Mouse (Mus musculus): ENCODE data around the gene Dscaml1. TPM values are rescaled to one million over a fixed set of nuclear protein-coding genes. Genes with fewer than 3 reads are reported as not detected.

Gene Dscaml1
- polyA plus RNA-seq, 1 experiment from 2014 or later: 0.55 TPM

DNA sequence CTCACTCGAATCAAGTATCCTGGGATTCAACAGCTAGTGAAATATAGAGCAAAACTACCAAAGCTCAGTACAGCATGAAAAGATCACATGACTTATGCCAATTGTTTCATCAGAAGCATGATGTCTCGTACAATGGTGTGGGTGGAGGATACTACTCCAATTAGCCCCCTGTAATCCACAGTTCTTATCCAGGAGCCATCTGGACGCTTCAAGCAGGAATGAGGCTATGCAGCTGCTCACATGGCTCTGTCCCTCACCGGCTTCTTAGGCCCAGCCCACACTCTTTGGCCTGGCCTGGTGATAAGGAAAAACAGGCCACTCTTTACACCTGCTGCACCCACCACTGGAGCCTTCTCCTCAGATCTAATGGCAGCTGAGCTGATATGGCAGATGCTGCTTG is 208.6 kb downstream of the Dscaml1 start:
- Histone ChIP-seq H3K36me3 (ENCODE audit: control insufficient read depth, insufficient read depth, low read length) (no peaks in the 10 kb centered on the region), H3K9me3 (ENCODE audit: control insufficient read depth, low read length) (peaks cover 3% of the 10 kb centered on the region; the same call in 1 of the 2 replicates), H3K4me2 (ENCODE audit: low read length) (no peak overlapping the region), H3K27ac (replicated peaks in 1 of 2; ENCODE audit: control insufficient read depth in 1 of 2, insufficient read depth in 1 of 2, low read depth in 2 of 2, low read length in 2 of 2) (no peak overlapping the region), H3K9ac (ENCODE audit: low read length) (no peak overlapping the region), H3K4me3 (ENCODE audit: control insufficient read depth in 1 of 2, insufficient read depth in 1 of 2, low read depth in 1 of 2, low read length in 2 of 2) (no peak overlapping the region), H3K4me1 (ENCODE audit: control insufficient read depth in 2 of 2, insufficient read depth in 2 of 2, low read length in 2 of 2) (peaks cover 3 to 8% of the 10 kb centered on the region in 2 experiments; a peak in 2 of 4 replicates), H3K27me3 (ENCODE audit: control insufficient read depth, insufficient read depth, low read length) (no peaks in the 10 kb centered on the region)
- ATAC-seq (ENCODE audit: insufficient number of reproducible peaks, insufficient read depth, low FRiP score, low read depth): no peak
- WGBS: 43% methylated on average over 4 of the region's 4 CpGs

DNA sequence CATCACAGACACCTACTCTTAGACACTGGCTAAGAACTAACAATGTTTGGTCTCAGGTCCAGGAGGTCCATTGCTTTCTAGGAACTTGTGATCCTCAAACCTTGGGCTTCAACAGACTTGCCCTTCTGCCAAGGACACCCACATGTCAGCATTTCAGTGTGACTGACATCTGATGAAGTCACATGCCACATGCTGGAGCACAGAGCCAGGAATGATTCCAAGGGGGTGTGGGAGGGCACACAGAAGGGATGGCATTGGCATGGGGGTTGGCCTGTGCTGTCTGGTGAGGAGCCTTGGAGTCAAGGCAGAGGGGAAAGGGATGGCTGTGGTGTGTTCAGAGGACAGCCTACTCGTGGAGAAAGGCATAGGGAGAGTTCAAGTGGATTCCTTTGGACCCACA is 210.9 kb downstream of the Dscaml1 start:
- Histone ChIP-seq H3K4me3 (ENCODE audit: control insufficient read depth in 1 of 2, insufficient read depth in 1 of 2, low read depth in 1 of 2, low read length in 2 of 2) (no peak overlapping the region), H3K27ac (replicated peaks in 1 of 2; ENCODE audit: control insufficient read depth in 1 of 2, insufficient read depth in 1 of 2, low read depth in 2 of 2, low read length in 2 of 2) (no peak overlapping the region), H3K36me3 (ENCODE audit: control insufficient read depth, insufficient read depth, low read length) (no peaks in the 10 kb centered on the region), H3K27me3 (ENCODE audit: control insufficient read depth, insufficient read depth, low read length) (peaks cover 3% of the 10 kb centered on the region; the same call in 1 of the 2 replicates), H3K4me2 (ENCODE audit: low read length) (no peak overlapping the region), H3K9me3 (ENCODE audit: control insufficient read depth, low read length) (peaks cover 3% of the 10 kb centered on the region; the same call in 1 of the 2 replicates), H3K9ac (ENCODE audit: low read length) (no peak overlapping the region), H3K4me1 (ENCODE audit: control insufficient read depth in 2 of 2, insufficient read depth in 2 of 2, low read length in 2 of 2) (peaks cover 3 to 5% of the 10 kb centered on the region in 2 experiments; a peak in 2 of 4 replicates)
- ATAC-seq (ENCODE audit: insufficient number of reproducible peaks, insufficient read depth, low FRiP score, low read depth): no peak
- 42% methylated on average over 1 of the region's 1 CpGs for WGBS

DNA sequence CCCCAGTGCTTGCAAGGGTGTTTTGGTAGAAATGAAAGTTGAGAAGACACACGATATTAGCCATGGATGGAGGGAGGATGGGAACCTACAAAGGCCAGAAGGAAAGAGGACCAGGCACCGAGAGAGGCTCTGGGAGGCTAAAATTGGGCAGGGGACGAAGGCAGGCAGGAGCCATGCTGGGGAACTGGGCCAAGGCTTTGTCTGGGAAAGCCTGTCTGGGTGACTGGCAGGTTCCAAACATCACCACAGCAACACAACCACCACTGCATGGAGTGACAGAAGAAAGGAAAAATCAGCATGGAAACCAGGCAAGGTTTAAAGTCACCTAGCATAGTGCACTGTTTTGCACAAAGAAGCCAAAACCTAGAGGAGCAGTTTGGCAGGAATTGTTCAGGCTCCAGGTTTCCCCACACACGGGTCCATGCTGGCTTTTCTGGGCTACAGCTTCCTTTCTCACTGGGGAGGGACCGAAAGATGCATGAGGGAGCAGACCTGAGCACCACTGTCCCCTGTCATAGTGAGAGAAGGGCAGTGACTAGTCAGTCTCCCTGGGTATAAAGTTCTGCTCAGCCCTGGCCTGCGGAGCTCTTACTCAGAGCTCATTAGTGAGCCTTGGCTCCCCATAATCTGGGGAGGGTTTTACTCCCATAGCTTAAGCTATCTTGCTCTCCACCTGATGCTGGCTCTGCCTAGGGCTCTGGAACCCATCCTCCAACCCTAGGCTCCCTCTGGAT is 211.9 kb downstream of the Dscaml1 start:
- no peak for ATAC-seq (ENCODE audit: insufficient number of reproducible peaks, insufficient read depth, low FRiP score, low read depth)
- no peaks in the 10 kb centered on the region for H3K36me3 ChIP-seq (ENCODE audit: control insufficient read depth, insufficient read depth, low read length)
- 76% methylated on average over 6 of the region's 6 CpGs for WGBS

DNA sequence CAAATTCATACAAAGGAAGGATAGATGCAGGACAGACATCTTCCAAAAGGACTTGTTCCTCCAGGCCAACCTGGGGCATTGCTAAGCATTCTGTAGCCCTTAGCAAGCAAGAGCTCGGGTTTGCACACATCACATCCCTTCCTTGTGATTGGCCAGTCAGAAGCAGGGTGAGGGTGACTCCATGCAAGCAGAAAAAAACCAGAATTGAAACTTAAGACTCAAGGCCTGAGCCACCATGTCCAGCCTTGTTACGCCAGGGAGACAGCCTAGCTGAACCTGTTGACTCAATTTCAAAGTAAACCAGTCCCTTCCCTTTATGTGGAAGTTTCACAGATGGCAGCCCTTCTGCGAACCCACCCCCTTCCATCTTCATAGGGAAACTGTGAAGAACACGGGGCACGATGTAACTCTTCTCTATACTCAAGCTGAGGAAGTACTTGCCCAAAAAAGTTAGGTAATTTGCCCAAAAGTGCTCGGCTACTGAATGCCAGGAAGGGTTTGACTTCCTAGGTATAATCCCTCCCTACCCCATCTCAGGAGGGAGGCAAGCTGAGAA is 218.5 kb downstream of the Dscaml1 start:
- no peak overlapping the region for H3K4me2 ChIP-seq (ENCODE audit: low read length)
- ATAC-seq (ENCODE audit: insufficient number of reproducible peaks, insufficient read depth, low FRiP score, low read depth): no peak
- H3K4me1 ChIP-seq (ENCODE audit: control insufficient read depth in 2 of 2, insufficient read depth in 2 of 2, low read length in 2 of 2): no peaks in the 10 kb centered on the region; a peak in 1 of 4 replicates
- H3K9me3 ChIP-seq (ENCODE audit: control insufficient read depth, low read length): peaks cover 3% of the 10 kb centered on the region; the same call in 1 of the 2 replicates
- peaks cover 6% of the 10 kb centered on the region; the same call in 1 of the 2 replicates for H3K27me3 ChIP-seq (ENCODE audit: control insufficient read depth, insufficient read depth, low read length)
- H3K27ac ChIP-seq (replicated peaks in 1 of 2; ENCODE audit: control insufficient read depth in 1 of 2, insufficient read depth in 1 of 2, low read depth in 2 of 2, low read length in 2 of 2): no peak overlapping the region
- 67% methylated on average over 6 of the region's 6 CpGs for WGBS
- no peak overlapping the region for H3K4me3 ChIP-seq (ENCODE audit: control insufficient read depth in 1 of 2, insufficient read depth in 1 of 2, low read depth in 1 of 2, low read length in 2 of 2)
- H3K9ac ChIP-seq (ENCODE audit: low read length): no peak overlapping the region
- H3K36me3 ChIP-seq (ENCODE audit: control insufficient read depth, insufficient read depth, low read length): no peaks in the 10 kb centered on the region

More for the DNA sequence above, 211.9 kb downstream of the Dscaml1 start:
- Histone ChIP-seq H3K4me3 (ENCODE audit: control insufficient read depth in 1 of 2, insufficient read depth in 1 of 2, low read depth in 1 of 2, low read length in 2 of 2) (no peak overlapping the region), H3K27me3 (ENCODE audit: control insufficient read depth, insufficient read depth, low read length) (peaks cover 3% of the 10 kb centered on the region; the same call in 1 of the 2 replicates), H3K27ac (replicated peaks in 1 of 2; ENCODE audit: control insufficient read depth in 1 of 2, insufficient read depth in 1 of 2, low read depth in 2 of 2, low read length in 2 of 2) (no peak overlapping the region), H3K9me3 (ENCODE audit: control insufficient read depth, low read length) (peaks cover 3% of the 10 kb centered on the region; the same call in 1 of the 2 replicates), H3K4me1 (ENCODE audit: control insufficient read depth in 2 of 2, insufficient read depth in 2 of 2, low read length in 2 of 2) (no peaks in the 10 kb centered on the region), H3K4me2 (ENCODE audit: low read length) (no peak overlapping the region), H3K9ac (ENCODE audit: low read length) (no peak overlapping the region)

DNA sequence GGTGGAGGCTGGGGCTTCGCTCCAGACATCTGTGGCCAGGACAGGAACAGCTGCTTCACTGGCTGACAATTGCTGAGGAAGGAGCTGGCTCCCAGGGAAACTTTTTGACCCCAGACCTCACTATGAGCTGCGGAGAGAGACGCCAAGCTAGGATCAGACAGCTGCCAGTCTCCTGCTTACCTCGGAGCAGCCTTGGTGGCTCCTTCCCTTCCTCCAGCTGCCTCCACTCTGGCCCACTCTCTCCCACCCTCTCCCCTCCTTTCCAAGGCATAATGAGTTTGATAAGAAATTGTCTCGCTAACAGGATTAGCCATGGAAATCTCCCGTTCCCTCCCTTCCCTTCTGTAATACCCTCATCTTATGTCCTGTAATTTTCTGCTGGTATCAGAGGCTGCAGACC is 219.1 kb downstream of the Dscaml1 start:
- no peak overlapping the region for H3K9ac ChIP-seq (ENCODE audit: low read length)
- H3K27ac ChIP-seq (replicated peaks in 1 of 2; ENCODE audit: control insufficient read depth in 1 of 2, insufficient read depth in 1 of 2, low read depth in 2 of 2, low read length in 2 of 2): no peak overlapping the region
- no peaks in the 10 kb centered on the region for H3K36me3 ChIP-seq (ENCODE audit: control insufficient read depth, insufficient read depth, low read length)
- H3K4me2 ChIP-seq (ENCODE audit: low read length): no peak overlapping the region
- peaks cover 3% of the 10 kb centered on the region; the same call in 1 of the 2 replicates for H3K9me3 ChIP-seq (ENCODE audit: control insufficient read depth, low read length)
- no peak for ATAC-seq (ENCODE audit: insufficient number of reproducible peaks, insufficient read depth, low FRiP score, low read depth)
- WGBS: 16% methylated on average over 6 of the region's 6 CpGs
- H3K27me3 ChIP-seq (ENCODE audit: control insufficient read depth, insufficient read depth, low read length): peaks cover 6% of the 10 kb centered on the region; the same call in 1 of the 2 replicates
- H3K4me3 ChIP-seq (ENCODE audit: control insufficient read depth in 1 of 2, insufficient read depth in 1 of 2, low read depth in 1 of 2, low read length in 2 of 2): no peak overlapping the region
- no peaks in the 10 kb centered on the region; a peak in 1 of 4 replicates for H3K4me1 ChIP-seq (ENCODE audit: control insufficient read depth in 2 of 2, insufficient read depth in 2 of 2, low read length in 2 of 2)

DNA sequence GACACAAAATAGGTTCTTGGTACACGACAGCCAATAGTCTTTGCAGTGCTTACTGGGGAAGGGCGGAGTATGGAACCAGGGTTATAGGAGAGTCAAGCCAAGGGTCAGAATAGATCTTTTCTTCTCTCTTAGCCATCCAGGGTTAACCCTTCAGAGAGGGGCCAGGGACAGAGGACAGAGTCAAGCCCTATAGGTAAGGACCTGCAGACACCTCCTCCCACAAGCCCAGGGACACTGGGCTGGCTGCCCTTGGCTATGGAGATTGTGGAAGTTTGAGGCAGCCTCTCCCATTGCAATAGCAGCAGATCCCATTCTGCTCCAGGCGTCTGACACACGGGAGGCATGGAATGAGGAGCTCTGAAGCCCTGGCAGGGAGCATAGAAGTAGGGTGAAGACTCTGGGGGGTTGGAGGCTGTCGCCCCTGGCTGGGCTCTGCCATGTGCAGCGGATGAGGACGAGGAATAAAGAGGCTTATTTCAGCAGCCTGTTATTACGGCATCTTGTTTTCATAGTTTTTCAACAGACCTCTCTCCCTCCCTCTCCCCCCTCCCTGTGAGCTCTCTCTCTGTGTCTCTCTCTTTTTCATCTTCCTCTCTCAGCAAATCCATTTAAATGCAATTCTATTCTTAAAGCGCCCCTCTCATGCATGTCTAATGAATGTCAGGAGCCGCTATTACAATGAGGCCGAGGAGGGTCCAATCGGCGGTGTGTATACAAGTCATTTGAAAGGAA is 224.8 kb downstream of the Dscaml1 start:
- Histone ChIP-seq H3K36me3 (ENCODE audit: control insufficient read depth, insufficient read depth, low read length) (no peaks in the 10 kb centered on the region), H3K9me3 (ENCODE audit: control insufficient read depth, low read length) (peaks cover 7% of the 10 kb centered on the region; the same call in 1 of the 2 replicates), H3K27me3 (ENCODE audit: control insufficient read depth, insufficient read depth, low read length) (peaks cover 4% of the 10 kb centered on the region), H3K4me3 (ENCODE audit: control insufficient read depth in 1 of 2, insufficient read depth in 1 of 2, low read depth in 1 of 2, low read length in 2 of 2) (no peak overlapping the region), H3K9ac (ENCODE audit: low read length) (no peak overlapping the region), H3K27ac (replicated peaks in 1 of 2; ENCODE audit: control insufficient read depth in 1 of 2, insufficient read depth in 1 of 2, low read depth in 2 of 2, low read length in 2 of 2) (no peak overlapping the region), H3K4me2 (ENCODE audit: low read length) (no peak overlapping the region), H3K4me1 (ENCODE audit: control insufficient read depth in 2 of 2, insufficient read depth in 2 of 2, low read length in 2 of 2) (no peaks in the 10 kb centered on the region; a peak in 1 of 4 replicates)
- WGBS: 74% methylated on average over 13 of the region's 13 CpGs
- no peak for ATAC-seq (ENCODE audit: insufficient number of reproducible peaks, insufficient read depth, low FRiP score, low read depth)

DNA sequence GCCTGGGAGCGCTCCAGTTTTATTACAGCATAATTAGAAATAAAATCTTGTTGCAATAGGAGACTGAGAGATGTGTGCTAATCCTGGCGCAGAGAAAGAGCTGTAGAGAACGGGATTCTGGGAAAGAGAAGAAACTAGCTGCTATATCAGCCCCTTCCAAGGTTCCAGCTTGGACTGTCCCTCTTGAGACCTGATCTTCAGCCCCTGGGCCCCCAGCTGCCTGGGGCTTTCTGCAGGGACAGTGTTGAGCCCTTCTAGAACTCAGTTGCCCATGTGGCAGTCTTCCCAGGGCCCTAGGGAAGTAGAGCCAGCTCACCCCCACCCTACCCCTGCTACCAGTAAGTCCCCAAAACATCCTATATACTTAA is 225.4 kb downstream of the Dscaml1 start:
- Histone ChIP-seq H3K9me3 (ENCODE audit: control insufficient read depth, low read length) (peaks cover 4% of the 10 kb centered on the region; the same call in 1 of the 2 replicates), H3K9ac (ENCODE audit: low read length) (no peak overlapping the region), H3K4me3 (ENCODE audit: control insufficient read depth in 1 of 2, insufficient read depth in 1 of 2, low read depth in 1 of 2, low read length in 2 of 2) (no peak overlapping the region), H3K4me2 (ENCODE audit: low read length) (no peak overlapping the region), H3K36me3 (ENCODE audit: control insufficient read depth, insufficient read depth, low read length) (no peaks in the 10 kb centered on the region), H3K4me1 (ENCODE audit: control insufficient read depth in 2 of 2, insufficient read depth in 2 of 2, low read length in 2 of 2) (no peaks in the 10 kb centered on the region; a peak in 1 of 4 replicates), H3K27me3 (ENCODE audit: control insufficient read depth, insufficient read depth, low read length) (peaks cover 4% of the 10 kb centered on the region), H3K27ac (replicated peaks in 1 of 2; ENCODE audit: control insufficient read depth in 1 of 2, insufficient read depth in 1 of 2, low read depth in 2 of 2, low read length in 2 of 2) (no peak overlapping the region)
- ATAC-seq (ENCODE audit: insufficient number of reproducible peaks, insufficient read depth, low FRiP score, low read depth): no peak
- WGBS: 75% methylated on average over 3 of the region's 3 CpGs
